Mouse (Mus musculus) 3134 (cell line): ENCODE data around the gene Olfr1298.

ENCODE experiments used
- DNase-seq: peaks from one replicate; pipeline ENCODE4 v3.0.0-alpha.2; 2011; ENCODE audit warnings: low spot score; ENCODE audit not compliant: insufficient read length; ENCODE audit errors: extremely low read depth

Olfr1298 gene

DNA sequence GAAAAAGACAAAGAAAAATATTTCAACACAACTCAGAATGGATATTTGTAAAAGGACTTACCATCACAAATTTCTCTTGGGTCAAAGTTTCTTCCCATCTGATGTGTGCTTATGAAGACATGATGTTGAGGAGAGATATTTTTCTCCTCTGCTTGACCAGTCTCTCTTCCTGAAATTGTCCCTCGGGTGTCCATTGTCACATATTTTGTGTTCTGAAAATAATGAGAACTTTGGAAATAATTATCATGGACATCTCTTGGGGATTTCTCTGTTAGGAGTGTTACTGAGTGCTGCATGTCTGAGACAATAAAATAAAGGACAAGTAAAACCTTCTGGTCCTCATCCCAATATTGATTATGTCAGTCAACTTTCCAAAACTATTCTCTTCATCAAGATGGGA is at the start of gene Olfr1298:
Olfr1298 (minus strand) TSS at position 101 of the 400 bp plus-strand sequence.
- no peak for DNase-seq

DNA sequence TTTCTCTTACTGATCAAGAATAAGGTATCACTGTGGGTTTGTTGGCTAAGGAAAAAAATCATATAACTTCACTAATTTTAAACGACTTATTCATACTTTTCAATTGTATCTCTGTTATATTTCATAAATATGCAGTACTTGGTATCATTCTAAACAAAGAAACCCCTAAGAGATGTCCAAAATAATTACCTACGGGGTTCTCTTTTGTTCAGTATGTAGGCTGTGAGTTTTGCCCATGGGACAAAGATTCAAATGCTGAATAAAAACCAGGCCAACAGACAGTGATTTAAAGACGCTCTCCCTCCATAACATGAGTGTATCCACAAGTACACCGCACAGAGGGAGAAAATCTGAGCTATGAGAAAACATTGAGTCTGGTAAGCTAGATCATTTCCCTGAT is 12.1 kb upstream of the Olfr1298 start, which contains the start of gene Olfr1299:
Olfr1299 (plus strand) TSS at position 301 of the 400 bp plus-strand sequence.
- no peak for DNase-seq

DNA sequence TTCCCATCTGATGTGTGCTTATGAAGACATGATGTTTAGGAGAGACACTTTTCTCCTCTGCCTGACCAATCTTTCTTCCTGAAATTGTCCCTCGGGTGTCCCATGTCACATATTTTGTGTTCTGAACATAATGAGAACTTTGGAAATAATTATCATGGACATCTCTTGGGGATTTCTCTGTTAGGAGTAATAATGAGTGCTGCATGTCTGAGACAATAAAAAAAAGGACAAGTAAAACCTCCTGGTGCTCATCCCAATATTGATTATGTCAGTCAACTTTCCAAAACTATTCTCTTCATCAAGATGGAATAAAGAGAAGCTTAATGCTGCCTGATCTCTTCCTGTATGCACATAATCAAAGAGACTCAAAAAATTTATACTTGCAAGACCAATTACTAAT is 22.6 kb downstream of the Olfr1298 start, which contains the start of gene Olfr1297:
Olfr1297 (minus strand) TSS at position 101 of the 400 bp plus-strand sequence.
- DNase-seq: no peak
